Mouse (Mus musculus) lung, embryonic 14.5 days (tissue): Measurements from ENCODE around the gene Klhl25. TPM values are rescaled to one million over a fixed set of nuclear protein-coding genes. Genes with fewer than 3 reads are reported as not detected.

Experiments
- ATAC-seq: fragments of 200-750 bp; cut with Nextera tagmentation; 2 replicates; pipeline ENCODE4 v1.8.0; 2017; ENCODE audit warnings: mild to moderate bottlenecking, moderate TSS enrichment, moderate library complexity; ENCODE audit not compliant: insufficient read depth
- DNase-seq: peaks from one replicate; pipeline ENCODE4 v3.0.0-alpha.2; 2015
- H3K27ac ChIP-seq: fragments of 300-500 bp; sonication (generic); 2 replicates; pipeline ENCODE4 v1.5.1; 2014; ENCODE audit warnings: low read depth, mild to moderate bottlenecking, moderate library complexity
- H3K27me3 ChIP-seq: fragments of 300-500 bp; sonication (generic); 2 replicates; pipeline ENCODE4 v1.6.1; 2014; ENCODE audit warnings: low read length, control low read depth; ENCODE audit not compliant: insufficient read depth
- H3K36me3 ChIP-seq: fragments of 300-500 bp; sonication (generic); 2 replicates; pipeline ENCODE4 v1.6.1; 2014; ENCODE audit warnings: control low read depth; ENCODE audit not compliant: insufficient read depth
- H3K4me1 ChIP-seq: fragments of 300-500 bp; sonication (generic); 2 replicates; pipeline ENCODE4 v1.6.1; 2014; ENCODE audit warnings: antibody characterized with exemption, control low read depth; ENCODE audit not compliant: insufficient read depth
- H3K4me2 ChIP-seq: fragments of 300-500 bp; sonication (generic); 2 replicates; pipeline ENCODE4 v1.6.1; 2014; ENCODE audit warnings: mild to moderate bottlenecking
- H3K4me3 ChIP-seq: fragments of 300-500 bp; sonication (generic); 2 replicates; pipeline ENCODE4 v1.5.1; 2014; ENCODE audit warnings: low read depth, low read length
- H3K9ac ChIP-seq: fragments of 300-500 bp; sonication (generic); 2 replicates; pipeline ENCODE4 v1.6.1; 2014
- H3K9me3 ChIP-seq: fragments of 300-500 bp; sonication (generic); 2 replicates; pipeline ENCODE4 v1.6.1; 2016; ENCODE audit warnings: low read depth, low read length, control low read depth
- CTCF ChIP-seq: IDR thresholded peaks from 2 replicates; pipeline ENCODE4 v1.5.1; 2016; ENCODE audit warnings: antibody characterized with exemption, low read depth
- WGBS: fragments of 180-500 bp; shearing (Covaris S2); extraction: QIAGEN DNeasy Blood & Tissue Kit; methylation state at CpG from one replicate; pipeline ENCODE4 v1.1.7; 2014; 5-methylcytosine and 5-hydroxymethylcytosine counted together
- polyA plus RNA-seq: library from polyadenylated mRNA; unstranded; fragments of >200 nt; fragmentation: Nextera tagmentation; extraction: Ambion mirVana; gene quantifications from 2 replicates; pipeline ENCODE4 v1.2.1, GENCODE M21; 2014

Gene Klhl25
- polyA plus RNA-seq = 16.5 and 18.6 TPM in 2 replicates

DNA sequence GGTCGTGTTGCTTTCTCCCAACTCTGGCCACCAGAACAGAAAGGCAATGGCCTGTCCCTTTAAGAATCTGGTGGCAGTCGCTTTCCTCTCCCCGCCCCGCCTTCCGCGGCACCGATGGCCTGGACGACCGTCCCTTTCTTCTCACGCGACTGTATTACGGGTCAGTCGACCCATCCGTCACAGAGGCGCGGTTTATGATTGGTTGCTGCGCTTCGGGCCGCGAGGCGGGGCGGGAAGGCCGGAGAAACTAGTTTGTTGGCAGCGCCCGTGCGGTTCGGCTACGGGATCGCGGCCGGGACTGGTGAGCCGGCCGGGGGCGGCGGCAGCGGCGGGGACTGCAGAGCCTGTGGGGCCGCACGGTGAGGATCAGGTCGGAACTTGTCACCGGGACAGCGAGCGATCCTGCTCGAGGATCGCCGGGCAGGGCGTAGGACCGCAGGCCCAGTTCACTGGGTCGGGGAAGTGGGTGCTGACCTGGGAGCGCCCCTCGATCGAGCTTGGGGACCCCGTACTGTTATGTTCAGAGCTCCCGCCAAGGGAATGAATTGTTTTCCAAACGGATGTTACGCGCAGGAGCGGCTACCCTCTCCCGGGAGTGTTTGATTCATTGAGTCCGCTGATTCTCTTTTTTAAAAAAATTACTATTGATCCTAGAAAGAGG is at the start of gene Klhl25:
Klhl25 (plus strand) TSS at position 196 of the 661 bp plus-strand sequence.
- Histone ChIP-seq H3K4me3 (peak within 1 kb of the TSS; percentile 88), H3K36me3 (peaks cover 5% of the 10 kb centered on the region; the same call in 1 of the 2 replicates), H3K4me1 (peaks cover 10% of the 10 kb centered on the region), H3K4me2 (peak within 1 kb of the TSS; percentile 66), H3K9ac (peak within 1 kb of the TSS; percentile 94), H3K27ac (peak within 1 kb of the TSS; percentile 90), H3K27me3 (no peaks in the 10 kb centered on the region), H3K9me3 (no peaks in the 10 kb centered on the region)
- DNase-seq (peak; percentile 99), ATAC-seq (peak; percentile 98)
- TF ChIP-seq CTCF = no peak
- WGBS = under 1% methylated on average over 60 of the region's 60 CpGs

DNA sequence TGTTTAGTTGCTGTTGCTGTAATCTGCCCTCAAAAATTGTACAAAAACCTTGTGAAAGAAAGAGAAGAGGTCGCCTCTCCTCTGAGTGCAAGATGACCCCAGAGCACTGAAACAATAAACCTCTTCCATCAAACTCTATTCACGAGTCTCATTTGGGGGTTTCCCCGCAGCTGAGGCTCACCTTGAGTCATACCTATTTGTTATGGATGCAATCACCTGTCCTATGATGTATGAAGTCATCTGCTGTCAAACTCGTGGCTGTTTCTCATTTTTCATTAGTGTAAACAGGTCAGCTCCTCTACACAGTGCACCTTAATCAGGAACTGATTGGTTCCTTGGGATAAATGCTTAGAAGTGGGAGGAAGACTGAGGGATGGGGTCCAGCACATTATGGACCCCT is 47.6 kb upstream of the Klhl25 start:
- no peak for TF ChIP-seq CTCF
- no peak overlapping the region for H3K9ac ChIP-seq
- no peaks in the 10 kb centered on the region for H3K36me3 ChIP-seq
- no peak overlapping the region for H3K4me3 ChIP-seq
- ATAC-seq = no peak
- no peaks in the 10 kb centered on the region for H3K27me3 ChIP-seq
- WGBS = 33% methylated on average over 4 of the region's 4 CpGs
- H3K4me2 ChIP-seq = no peak overlapping the region
- H3K4me1 ChIP-seq = no peaks in the 10 kb centered on the region
- H3K27ac ChIP-seq = no peak overlapping the region
- no peak for DNase-seq
- H3K9me3 ChIP-seq = no peaks in the 10 kb centered on the region

DNA sequence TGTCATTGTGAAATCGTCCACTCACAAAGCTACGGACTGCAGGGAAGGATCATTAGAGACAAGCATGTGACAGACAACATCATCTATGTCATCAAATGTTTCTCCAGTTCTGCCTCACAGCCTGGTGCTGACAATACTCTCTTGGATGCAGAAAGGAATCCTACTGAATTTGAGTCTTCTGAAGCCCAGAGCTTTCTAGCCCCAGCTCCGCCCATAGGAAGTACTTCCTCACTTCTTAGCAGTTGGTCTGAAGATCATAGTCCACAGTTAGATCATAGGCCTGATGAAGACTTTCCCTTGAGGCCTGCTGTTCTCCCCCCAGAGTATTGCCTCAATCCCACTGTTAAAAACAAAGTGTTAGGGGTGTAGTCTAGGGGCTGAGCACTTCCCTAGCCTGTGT is 47.1 kb upstream of the Klhl25 start:
- Histone ChIP-seq H3K4me3 (no peak overlapping the region), H3K27me3 (no peaks in the 10 kb centered on the region), H3K36me3 (no peaks in the 10 kb centered on the region), H3K4me2 (no peak overlapping the region), H3K9ac (no peak overlapping the region), H3K27ac (no peak overlapping the region), H3K9me3 (no peaks in the 10 kb centered on the region), H3K4me1 (no peaks in the 10 kb centered on the region)
- WGBS = 90% methylated on average over 3 of the region's 3 CpGs
- TF ChIP-seq CTCF = no peak
- DNase-seq (no peak), ATAC-seq (no peak)

DNA sequence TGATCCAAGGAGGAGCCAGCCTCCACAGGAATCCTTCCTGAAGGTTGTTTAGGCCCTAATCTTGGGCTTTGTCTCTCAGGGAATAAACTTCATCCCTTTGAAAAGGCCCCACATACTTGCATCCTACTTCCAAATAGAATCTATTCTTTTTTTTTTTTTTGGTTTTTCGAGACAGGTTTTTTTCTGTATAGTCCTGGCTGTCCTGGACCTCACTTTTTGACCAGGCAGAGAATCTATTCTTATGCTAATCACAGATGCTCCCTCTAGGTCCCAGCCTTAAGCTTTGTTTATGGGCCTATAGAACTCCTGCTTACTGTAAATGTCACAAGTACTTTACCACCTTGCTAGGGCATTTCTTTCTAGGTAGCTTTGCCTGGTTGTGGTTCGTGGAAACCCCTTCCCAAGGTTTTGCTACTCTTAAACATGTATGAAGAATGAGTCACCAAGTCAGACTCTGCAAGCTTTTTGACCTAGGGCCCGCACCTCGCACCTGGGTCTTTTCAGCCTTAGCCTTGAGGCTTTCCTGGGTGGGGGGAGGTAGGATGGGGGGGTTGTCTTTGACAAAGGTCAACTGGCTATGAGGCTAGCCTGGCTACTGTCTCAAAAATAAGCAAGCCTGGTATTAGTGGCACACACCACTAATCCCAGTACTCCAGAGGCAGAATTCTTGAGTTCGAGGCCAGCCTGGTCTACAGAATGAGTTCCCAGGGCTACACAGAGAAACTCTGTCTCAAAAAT is 46.3 kb upstream of the Klhl25 start:
- Histone ChIP-seq H3K4me2 (no peak overlapping the region), H3K4me1 (peaks cover 4% of the 10 kb centered on the region; the same call in 1 of the 2 replicates), H3K36me3 (no peaks in the 10 kb centered on the region), H3K4me3 (no peak overlapping the region), H3K27me3 (no peaks in the 10 kb centered on the region), H3K9me3 (no peaks in the 10 kb centered on the region), H3K27ac (no peak overlapping the region), H3K9ac (no peak overlapping the region)
- no peak for DNase-seq
- TF ChIP-seq CTCF = no peak
- no peak for ATAC-seq
- WGBS = 89% methylated on average over 5 of the region's 5 CpGs

DNA sequence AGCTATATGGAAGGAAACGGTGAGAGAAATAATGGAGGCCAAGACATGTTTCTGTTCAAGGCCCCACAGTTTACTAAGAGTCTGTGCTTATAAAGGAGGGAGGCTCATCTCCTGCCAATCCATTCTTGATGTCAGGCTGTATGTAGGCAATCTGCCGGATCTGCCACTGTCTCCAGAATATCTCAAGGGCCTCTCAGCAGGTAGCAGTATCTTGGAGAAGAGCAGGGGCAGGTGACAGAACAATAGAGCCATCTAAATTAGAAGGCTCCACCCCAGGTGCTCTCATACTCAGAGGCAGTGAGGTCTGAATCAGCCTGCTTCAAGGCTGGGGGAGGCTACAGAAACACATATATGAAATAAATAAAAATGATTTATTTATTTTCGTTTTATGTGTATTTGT is 45.2 kb upstream of the Klhl25 start:
- DNase-seq = no peak
- H3K27me3 ChIP-seq = no peaks in the 10 kb centered on the region
- no peak for TF ChIP-seq CTCF
- 74% methylated on average over 3 of the region's 3 CpGs for WGBS
- no peak for ATAC-seq
- H3K4me2 ChIP-seq = no peak overlapping the region
- peaks cover 4% of the 10 kb centered on the region; the same call in 1 of the 2 replicates for H3K4me1 ChIP-seq
- H3K27ac ChIP-seq = no peak overlapping the region
- no peak overlapping the region for H3K9ac ChIP-seq
- no peaks in the 10 kb centered on the region for H3K36me3 ChIP-seq
- H3K4me3 ChIP-seq = no peak overlapping the region
- H3K9me3 ChIP-seq = no peaks in the 10 kb centered on the region

DNA sequence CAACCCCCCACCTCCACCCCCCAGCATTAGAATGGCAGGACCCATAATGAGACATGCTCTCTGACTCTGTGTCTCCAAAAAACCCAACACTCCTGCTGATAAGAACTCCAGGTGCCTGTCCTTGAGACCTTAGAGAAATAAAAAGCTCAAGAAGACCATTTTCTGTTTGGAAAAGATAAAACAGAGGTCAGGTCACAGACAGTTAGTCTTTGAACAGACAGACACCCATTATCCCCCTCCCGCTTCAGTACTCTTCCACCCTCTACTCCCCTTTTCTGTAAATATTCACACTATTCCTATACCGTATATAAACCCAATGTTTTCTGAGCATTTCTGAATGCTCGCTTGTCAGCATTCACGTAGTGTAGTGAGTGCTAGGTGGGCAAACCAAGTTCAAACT is 41.9 kb upstream of the Klhl25 start:
- peaks cover 4% of the 10 kb centered on the region; the same call in 1 of the 2 replicates for H3K4me1 ChIP-seq
- H3K9me3 ChIP-seq = no peaks in the 10 kb centered on the region
- no peak overlapping the region for H3K9ac ChIP-seq
- H3K4me3 ChIP-seq = no peak overlapping the region
- 0 out of 2 replicates have a peak, but pooled peaks have one; percentile 10 for ATAC-seq
- no peak for TF ChIP-seq CTCF
- no peak overlapping the region for H3K4me2 ChIP-seq
- 27% methylated on average over 4 of the region's 4 CpGs for WGBS
- H3K27ac ChIP-seq = no peak overlapping the region
- H3K27me3 ChIP-seq = no peaks in the 10 kb centered on the region
- no peaks in the 10 kb centered on the region for H3K36me3 ChIP-seq
- no peak for DNase-seq

DNA sequence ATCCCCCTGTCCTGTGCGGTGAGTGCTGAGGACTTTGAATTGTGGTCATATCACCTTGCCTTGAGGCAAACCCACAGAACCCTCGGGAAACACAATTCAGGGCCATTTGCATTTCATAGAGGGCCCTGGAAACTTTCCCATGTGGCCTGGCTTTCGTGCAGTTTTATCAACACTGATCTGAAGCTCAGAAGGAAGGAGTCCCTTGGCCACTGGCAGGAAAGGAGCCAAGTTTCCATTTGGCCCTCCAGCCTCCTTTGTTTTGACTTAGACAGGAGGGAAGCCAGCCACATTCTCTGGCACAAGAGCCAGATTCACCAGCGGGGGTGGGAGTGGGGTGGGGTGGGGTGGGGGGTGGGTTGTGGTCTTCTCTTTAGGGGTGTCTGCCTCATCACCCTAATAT is 41.4 kb upstream of the Klhl25 start:
- H3K9ac ChIP-seq = no peak overlapping the region
- TF ChIP-seq CTCF = no peak
- no peak overlapping the region for H3K4me3 ChIP-seq
- H3K36me3 ChIP-seq = no peaks in the 10 kb centered on the region
- no peaks in the 10 kb centered on the region for H3K27me3 ChIP-seq
- H3K27ac ChIP-seq = no peak overlapping the region
- ATAC-seq = peak; percentile 47; the same call in 1 of the 2 replicates
- no peak overlapping the region for H3K4me2 ChIP-seq
- 19% methylated on average over 4 of the region's 4 CpGs for WGBS
- H3K9me3 ChIP-seq = no peaks in the 10 kb centered on the region
- DNase-seq = peak; percentile 75
- H3K4me1 ChIP-seq = peaks cover 4% of the 10 kb centered on the region; the same call in 1 of the 2 replicates
